Mouse (Mus musculus) midbrain, embryonic 13.5 days (tissue): ENCODE measurements at regions not wholly inside any gene's neighbourhood (a gene's known extent, or its start where the extent isn't known, plus 50 kb on each side); places are given as distances from the start of the nearest gene placed in this dataset.

ENCODE experiments used
- ATAC-seq: fragments of 200-750 bp; cut with Nextera tagmentation; 2 replicates; pipeline ENCODE4 v1.8.0; 2017; ENCODE audit warnings: mild to moderate bottlenecking, moderate TSS enrichment, moderate library complexity
- H3K27ac ChIP-seq: fragments of 300-500 bp; sonication (generic); 2 replicates; pipeline ENCODE4 v1.5.1; 2015; ENCODE audit warnings: inconsistent platforms, mild to moderate bottlenecking, moderate library complexity
- H3K27me3 ChIP-seq: fragments of 300-500 bp; sonication (generic); 2 replicates; pipeline ENCODE4 v1.6.1; 2015; ENCODE audit warnings: mild to moderate bottlenecking, inconsistent platforms
- H3K36me3 ChIP-seq: fragments of 300-500 bp; sonication (generic); 2 replicates; pipeline ENCODE4 v1.6.1; 2015; ENCODE audit warnings: mild to moderate bottlenecking, inconsistent platforms
- H3K4me1 ChIP-seq: fragments of 300-500 bp; sonication (generic); replicated peaks from 2 replicates; pipeline ENCODE4 v1.6.1; 2015; ENCODE audit warnings: inconsistent platforms
- H3K4me2 ChIP-seq: fragments of 300-500 bp; sonication (generic); replicated peaks from 2 replicates; pipeline ENCODE4 v1.6.1; 2015; ENCODE audit warnings: moderate library complexity, mild to moderate bottlenecking, inconsistent platforms
- H3K4me3 ChIP-seq: fragments of 300-500 bp; sonication (generic); replicated peaks from 2 replicates; pipeline ENCODE4 v1.5.1; 2015; ENCODE audit warnings: mild to moderate bottlenecking, inconsistent platforms
- H3K9ac ChIP-seq: fragments of 300-500 bp; sonication (generic); replicated peaks from 2 replicates; pipeline ENCODE4 v1.6.1; 2015; ENCODE audit warnings: mild to moderate bottlenecking, inconsistent platforms
- H3K9me3 ChIP-seq: fragments of 300-500 bp; sonication (generic); 2 replicates; pipeline ENCODE4 v1.6.1; 2016; ENCODE audit warnings: mild to moderate bottlenecking, inconsistent platforms
- WGBS: fragments of 180-500 bp; shearing (Covaris S2); methylation state at CpG from one replicate; pipeline ENCODE4 v1.1.7; 2015; 5-methylcytosine and 5-hydroxymethylcytosine counted together

DNA sequence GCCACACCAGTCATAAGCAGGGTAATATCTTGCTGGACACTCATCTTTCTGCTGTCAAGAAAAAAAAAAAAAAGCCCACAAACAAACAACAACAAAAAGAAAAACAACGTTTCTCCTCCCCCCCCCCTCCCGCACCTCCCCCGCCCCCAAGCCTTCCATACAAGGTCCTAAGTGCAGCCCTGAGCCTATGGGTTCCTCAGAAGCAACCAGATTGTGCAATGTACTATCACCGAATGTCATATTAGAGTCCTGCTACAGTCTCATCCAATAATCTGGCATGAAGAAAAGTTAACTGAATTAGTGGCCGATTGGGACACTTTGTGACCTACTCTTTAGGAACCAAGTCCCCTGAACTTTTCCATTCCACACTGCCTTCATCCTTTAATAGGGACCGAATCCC is 161.5 kb downstream of the Gm10295 start:
- WGBS = 64% methylated on average over 6 of the region's 6 CpGs
- ATAC-seq = no peak
- H3K4me3 ChIP-seq = no peak overlapping the region

DNA sequence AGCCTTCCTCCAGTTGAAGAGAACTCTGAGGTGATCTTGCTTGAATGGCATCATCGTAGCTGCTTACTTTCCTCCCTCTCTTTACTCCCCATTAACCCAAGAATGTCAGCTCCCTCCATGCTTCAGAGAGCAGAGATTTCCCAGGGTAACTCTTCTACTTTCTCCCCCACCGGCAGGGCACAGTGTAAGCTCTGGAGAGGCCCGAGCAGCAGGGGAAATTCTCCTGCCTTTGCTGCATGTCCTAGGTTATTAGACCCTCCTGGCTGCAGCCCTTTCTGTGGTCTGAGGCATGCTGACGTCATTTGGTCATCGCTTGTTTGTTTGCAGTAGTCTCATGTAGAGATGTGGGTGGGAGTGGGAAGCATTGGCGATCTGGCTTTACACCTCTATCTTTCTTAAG is 163.2 kb downstream of the Gm10295 start:
- Histone ChIP-seq H3K4me3 (no peak overlapping the region), H3K36me3 (no peaks in the 10 kb centered on the region), H3K9me3 (no peaks in the 10 kb centered on the region), H3K4me2 (no peak overlapping the region), H3K4me1 (peaks cover 7% of the 10 kb centered on the region; the same call in 1 of the 2 replicates), H3K27me3 (no peaks in the 10 kb centered on the region), H3K9ac (no peak overlapping the region), H3K27ac (no peak overlapping the region)
- ATAC-seq = no peak
- 13% methylated on average over 6 of the region's 6 CpGs for WGBS

More for the DNA sequence above, 161.5 kb downstream of the Gm10295 start:
- Histone ChIP-seq H3K9ac (no peak overlapping the region), H3K9me3 (no peaks in the 10 kb centered on the region), H3K27ac (no peak overlapping the region), H3K36me3 (no peaks in the 10 kb centered on the region), H3K27me3 (no peaks in the 10 kb centered on the region), H3K4me2 (no peak overlapping the region), H3K4me1 (peaks cover 8% of the 10 kb centered on the region; the same call in 1 of the 2 replicates)

DNA sequence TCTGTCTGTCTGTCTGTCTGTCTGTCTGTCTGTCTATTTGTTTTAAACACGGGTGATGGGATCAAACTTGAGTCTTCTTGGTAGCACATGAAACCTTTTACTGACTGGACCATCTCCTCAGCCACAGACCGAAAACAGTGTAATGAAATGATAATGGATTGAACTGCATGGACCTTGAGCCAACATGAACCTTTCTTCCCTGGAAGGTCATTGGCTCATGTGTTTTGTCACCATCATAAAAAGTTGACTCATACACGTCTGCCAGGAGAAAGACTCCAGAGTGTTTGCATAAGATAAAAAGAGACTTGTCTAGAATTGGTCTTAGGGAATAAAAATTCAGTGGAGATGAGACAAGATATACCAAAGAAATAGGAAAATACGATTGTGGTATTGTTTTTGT is 176.4 kb downstream of the Gm10295 start:
- no peaks in the 10 kb centered on the region for H3K36me3 ChIP-seq
- H3K9me3 ChIP-seq = no peaks in the 10 kb centered on the region
- H3K27ac ChIP-seq = no peak overlapping the region
- no peak for ATAC-seq
- H3K27me3 ChIP-seq = no peaks in the 10 kb centered on the region
- WGBS = 83% methylated on average over 4 of the region's 4 CpGs
- H3K4me2 ChIP-seq = no peak overlapping the region
- H3K4me1 ChIP-seq = no peaks in the 10 kb centered on the region
- no peak overlapping the region for H3K4me3 ChIP-seq
- no peak overlapping the region for H3K9ac ChIP-seq

DNA sequence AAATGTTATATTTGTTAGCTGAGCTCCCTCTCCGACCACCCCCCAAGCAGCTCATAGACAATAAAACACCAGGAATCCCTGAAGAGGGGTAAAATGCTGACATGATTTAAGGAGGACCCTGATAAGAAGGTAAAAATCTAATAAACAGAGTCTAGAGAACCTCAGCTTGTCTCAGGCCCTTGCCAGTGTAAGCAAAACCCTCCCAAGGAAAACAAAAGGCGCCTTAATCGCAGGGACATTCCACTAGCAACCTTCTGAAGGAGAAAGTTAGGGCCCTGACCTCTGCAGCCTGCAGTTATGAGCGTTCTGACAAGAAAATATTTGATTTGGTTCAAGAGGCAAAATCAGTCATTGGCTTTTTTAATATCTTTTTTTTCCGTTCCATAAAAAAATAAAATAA is 212.2 kb downstream of the Gm10295 start:
- Histone ChIP-seq H3K36me3 (no peaks in the 10 kb centered on the region), H3K4me2 (no peak overlapping the region), H3K27me3 (no peaks in the 10 kb centered on the region), H3K4me3 (no peak overlapping the region), H3K4me1 (no peaks in the 10 kb centered on the region), H3K27ac (no peak overlapping the region), H3K9ac (no peak overlapping the region), H3K9me3 (no peaks in the 10 kb centered on the region)
- no peak for ATAC-seq
- 73% methylated on average over 5 of the region's 5 CpGs for WGBS

DNA sequence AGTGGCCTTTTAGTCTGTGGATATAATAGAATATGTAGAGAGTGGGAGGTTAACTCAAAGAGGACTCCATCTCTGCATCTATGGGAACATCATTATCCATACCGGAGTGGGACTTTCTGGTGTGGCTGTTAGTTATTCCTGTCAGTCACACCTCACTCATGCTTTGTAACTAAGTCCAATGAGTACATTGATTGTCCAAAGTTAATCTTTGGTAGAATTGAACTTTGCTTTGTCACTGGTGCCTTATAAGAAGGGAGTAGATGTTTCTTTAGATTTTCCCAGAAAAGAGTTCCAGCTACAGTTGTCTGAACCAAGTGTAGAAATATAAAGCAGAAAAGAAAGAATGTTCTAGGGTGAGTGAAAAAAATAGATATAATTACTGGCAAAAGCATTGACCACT is 221.3 kb downstream of the Gm10295 start:
- Histone ChIP-seq H3K27me3 (no peaks in the 10 kb centered on the region), H3K27ac (no peak overlapping the region), H3K9ac (no peak overlapping the region), H3K4me3 (no peak overlapping the region), H3K36me3 (no peaks in the 10 kb centered on the region), H3K9me3 (no peaks in the 10 kb centered on the region), H3K4me2 (no peak overlapping the region), H3K4me1 (no peaks in the 10 kb centered on the region)
- WGBS = 91% methylated on average over 1 of the region's 1 CpGs
- ATAC-seq = no peak

DNA sequence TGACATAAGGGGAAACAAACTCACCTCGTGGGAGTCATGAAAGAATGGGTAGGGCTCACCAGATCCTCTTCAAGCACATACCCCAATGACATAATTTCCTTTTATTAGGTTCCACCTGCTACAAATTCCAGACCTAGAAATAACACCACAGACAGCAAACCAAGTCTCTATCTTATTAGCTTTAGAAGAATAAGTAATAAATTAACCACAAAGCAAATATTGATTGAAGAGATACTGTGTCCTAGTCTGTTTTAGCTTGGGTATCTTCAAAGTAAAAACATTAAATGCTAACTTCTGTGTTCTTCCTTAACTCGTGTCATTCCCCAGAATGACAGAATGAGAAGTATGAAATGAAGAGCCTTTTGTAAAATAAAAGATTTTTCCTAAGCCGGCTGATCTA is 222.4 kb downstream of the Gm10295 start:
- H3K36me3 ChIP-seq = no peaks in the 10 kb centered on the region
- no peak overlapping the region for H3K4me2 ChIP-seq
- H3K4me1 ChIP-seq = no peaks in the 10 kb centered on the region
- H3K4me3 ChIP-seq = no peak overlapping the region
- no peaks in the 10 kb centered on the region for H3K9me3 ChIP-seq
- H3K27me3 ChIP-seq = no peaks in the 10 kb centered on the region
- WGBS = 78% methylated on average over 3 of the region's 3 CpGs
- ATAC-seq = no peak
- H3K27ac ChIP-seq = no peak overlapping the region
- no peak overlapping the region for H3K9ac ChIP-seq

DNA sequence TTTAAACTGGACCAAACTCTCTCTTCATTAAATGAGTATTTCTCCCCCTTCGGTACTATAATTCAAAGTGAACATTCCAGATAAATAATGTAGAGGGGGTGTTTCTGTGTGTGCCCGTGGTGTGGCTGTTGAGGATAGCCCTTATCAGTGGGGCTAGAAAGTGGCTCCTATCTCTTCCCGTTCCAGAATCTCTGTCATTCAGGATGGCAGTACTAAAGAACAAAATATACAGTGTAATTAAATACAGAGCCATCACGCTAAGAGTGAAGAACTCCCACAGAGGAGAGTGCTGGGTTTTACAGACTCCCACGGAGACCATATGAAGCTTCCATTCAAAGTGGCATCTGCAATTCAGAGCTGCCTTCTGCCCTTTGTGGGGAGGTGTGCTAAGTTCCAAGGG is 229.8 kb downstream of the Gm10295 start:
- ATAC-seq = no peak
- Histone ChIP-seq H3K4me1 (no peaks in the 10 kb centered on the region), H3K36me3 (no peaks in the 10 kb centered on the region), H3K4me3 (no peak overlapping the region), H3K9me3 (no peaks in the 10 kb centered on the region), H3K27ac (no peak overlapping the region), H3K9ac (no peak overlapping the region), H3K4me2 (no peak overlapping the region), H3K27me3 (no peaks in the 10 kb centered on the region)
- 49% methylated on average over 5 of the region's 5 CpGs for WGBS

DNA sequence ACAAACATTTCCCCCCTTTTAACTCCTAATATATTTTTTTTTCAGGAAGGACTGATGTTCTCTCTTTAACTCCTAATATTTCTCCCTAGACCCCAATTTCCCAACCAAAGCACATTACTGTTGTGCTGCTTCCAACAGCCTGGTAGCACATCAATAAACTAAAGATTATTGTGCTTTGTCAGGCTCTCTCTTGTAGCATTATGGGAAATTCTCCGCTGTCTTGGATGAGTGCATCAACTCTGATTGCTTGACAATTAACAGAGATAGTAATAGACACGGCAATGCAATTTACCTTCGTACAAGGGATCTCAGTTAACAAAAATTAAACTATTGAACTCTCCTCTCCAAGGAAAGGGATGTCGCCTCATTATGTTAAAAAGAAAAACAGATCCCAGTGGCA is 230.3 kb downstream of the Gm10295 start:
- Histone ChIP-seq H3K9me3 (no peaks in the 10 kb centered on the region), H3K4me3 (no peak overlapping the region), H3K4me1 (no peaks in the 10 kb centered on the region), H3K9ac (no peak overlapping the region), H3K27ac (no peak overlapping the region), H3K36me3 (no peaks in the 10 kb centered on the region), H3K27me3 (no peaks in the 10 kb centered on the region), H3K4me2 (no peak overlapping the region)
- ATAC-seq = no peak
- WGBS = 74% methylated on average over 4 of the region's 4 CpGs

DNA sequence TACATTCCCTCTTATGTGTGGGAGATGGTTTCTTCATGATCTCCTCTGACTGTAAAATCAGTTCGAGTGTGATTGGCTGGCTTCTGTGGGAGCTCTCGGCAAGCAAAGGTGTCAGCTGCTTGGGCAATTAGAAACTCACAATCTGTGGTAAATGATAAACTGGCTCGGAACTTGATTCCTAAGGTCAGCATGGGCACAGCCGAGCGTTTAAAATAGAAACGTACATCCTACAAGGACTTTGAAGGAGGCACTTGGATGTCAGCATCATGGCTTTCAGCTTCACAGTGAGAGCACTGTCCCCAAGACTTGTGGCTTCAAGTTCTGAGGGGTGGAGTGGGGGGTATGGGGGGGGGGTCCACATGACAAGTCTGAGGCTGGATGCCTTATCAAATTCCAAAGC is 231.3 kb downstream of the Gm10295 start:
- no peaks in the 10 kb centered on the region for H3K4me1 ChIP-seq
- H3K27me3 ChIP-seq = no peaks in the 10 kb centered on the region
- no peak overlapping the region for H3K4me3 ChIP-seq
- H3K36me3 ChIP-seq = no peaks in the 10 kb centered on the region
- ATAC-seq = no peak
- no peak overlapping the region for H3K27ac ChIP-seq
- H3K9ac ChIP-seq = no peak overlapping the region
- H3K9me3 ChIP-seq = no peaks in the 10 kb centered on the region
- H3K4me2 ChIP-seq = no peak overlapping the region
- 81% methylated on average over 6 of the region's 6 CpGs for WGBS

DNA sequence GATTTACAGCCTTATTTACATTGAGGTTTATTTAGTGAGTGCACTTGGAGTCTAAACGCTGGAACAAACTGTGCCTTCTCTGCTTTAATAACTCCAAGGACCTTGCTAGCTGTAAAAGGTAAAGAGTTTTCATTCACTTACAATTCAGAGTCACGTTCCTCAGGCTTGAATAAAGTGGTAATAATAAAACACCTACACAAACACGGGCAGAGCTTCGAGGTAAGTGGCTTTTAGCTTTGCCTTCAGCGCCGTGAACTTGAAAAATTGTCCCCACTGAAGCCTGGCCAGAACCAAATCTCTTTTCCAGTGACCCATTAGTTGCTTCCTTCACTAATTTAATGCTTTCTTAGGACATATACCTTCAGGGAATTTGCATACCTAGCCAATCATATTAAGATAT is 244.2 kb downstream of the Gm10295 start:
- WGBS = 87% methylated on average over 6 of the region's 6 CpGs
- Histone ChIP-seq H3K4me1 (no peaks in the 10 kb centered on the region), H3K27ac (no peak overlapping the region), H3K36me3 (no peaks in the 10 kb centered on the region), H3K4me2 (no peak overlapping the region), H3K9ac (no peak overlapping the region), H3K27me3 (no peaks in the 10 kb centered on the region), H3K9me3 (no peaks in the 10 kb centered on the region), H3K4me3 (no peak overlapping the region)
- no peak for ATAC-seq

DNA sequence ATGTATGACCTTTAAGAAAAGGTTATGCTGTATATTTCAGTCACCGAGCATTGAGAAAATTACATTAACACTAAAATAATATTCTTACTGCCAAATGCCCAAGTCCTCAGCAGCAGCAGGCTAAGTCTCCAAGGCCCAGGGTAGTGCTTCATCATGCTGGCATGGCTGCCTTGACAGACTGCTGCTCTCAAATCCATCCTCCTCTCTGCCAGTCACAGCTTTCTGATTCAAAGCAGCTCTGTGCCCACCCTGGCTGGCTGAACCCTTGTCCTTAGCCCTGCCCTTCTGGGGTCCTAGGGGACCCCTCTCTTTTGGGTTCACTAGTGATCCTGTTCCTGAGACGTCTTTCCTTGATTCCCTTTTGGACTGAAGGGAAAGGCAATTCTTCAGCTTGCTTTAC is 251.0 kb downstream of the Gm10295 start:
- Histone ChIP-seq H3K9ac (no peak overlapping the region), H3K4me1 (0 out of 2 replicates have a peak, but pooled peaks cover 3% of the 10 kb centered on the region), H3K27me3 (no peaks in the 10 kb centered on the region), H3K9me3 (no peaks in the 10 kb centered on the region), H3K4me2 (no peak overlapping the region), H3K36me3 (no peaks in the 10 kb centered on the region), H3K27ac (no peak overlapping the region), H3K4me3 (no peak overlapping the region)
- no peak for ATAC-seq
- 86% methylated on average over 2 of the region's 2 CpGs for WGBS

DNA sequence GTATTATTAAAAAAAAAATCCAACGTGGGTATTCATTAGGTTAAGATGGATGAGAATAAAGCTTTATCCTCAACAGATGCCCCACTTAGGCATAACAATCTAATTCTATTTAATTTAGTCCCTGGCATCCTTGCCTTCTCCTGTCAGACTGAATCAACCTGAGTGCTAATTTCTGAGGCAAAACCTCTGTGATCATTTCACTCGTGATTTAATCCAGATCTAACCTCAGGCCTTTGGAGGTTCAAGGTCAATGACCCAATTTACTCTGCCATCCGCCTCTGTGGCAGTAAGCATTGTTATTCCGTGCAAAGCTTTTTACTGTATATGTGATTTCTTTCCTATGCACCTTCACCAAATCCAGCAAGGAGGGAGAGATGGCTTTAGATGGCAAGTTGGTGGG is 253.0 kb downstream of the Gm10295 start:
- H3K9me3 ChIP-seq = no peaks in the 10 kb centered on the region

DNA sequence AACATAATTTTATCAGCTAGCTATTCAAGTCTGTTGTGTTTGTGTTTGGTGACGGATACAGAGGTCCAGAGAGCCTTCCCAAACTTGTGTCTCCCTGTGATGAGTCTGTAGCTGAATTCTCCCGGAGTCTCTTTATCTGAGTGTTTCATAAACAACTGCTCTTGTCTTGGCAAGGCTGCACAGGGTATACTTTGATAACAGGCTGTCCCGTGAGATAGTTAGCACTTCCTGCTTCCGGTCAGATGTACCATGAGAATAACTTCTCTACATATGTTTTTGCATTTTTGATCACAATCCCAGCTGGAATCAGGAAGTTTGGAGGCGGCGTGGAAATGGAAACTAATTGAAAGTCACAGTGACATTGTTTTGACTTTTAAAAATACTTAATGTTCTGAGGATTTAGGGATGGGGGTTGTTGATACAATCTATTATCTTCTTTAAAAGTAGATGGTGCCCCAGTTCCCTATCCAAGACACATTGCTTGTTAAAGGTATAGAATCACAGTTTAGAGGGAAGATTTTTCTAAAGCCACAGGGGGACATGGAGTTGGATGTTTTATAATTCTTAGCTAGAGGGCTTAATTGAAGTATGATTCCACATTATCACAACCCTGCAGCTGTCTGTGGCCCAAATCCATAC is 257.9 kb downstream of the Gm10295 start:
- no peaks in the 10 kb centered on the region for H3K9me3 ChIP-seq
- H3K4me2 ChIP-seq = no peak overlapping the region
- no peak for ATAC-seq
- H3K36me3 ChIP-seq = no peaks in the 10 kb centered on the region
- H3K27me3 ChIP-seq = no peaks in the 10 kb centered on the region
- no peak overlapping the region for H3K4me3 ChIP-seq
- WGBS = 86% methylated on average over 6 of the region's 6 CpGs
- H3K4me1 ChIP-seq = 0 out of 2 replicates have a peak, but pooled peaks cover 2% of the 10 kb centered on the region
- no peak overlapping the region for H3K9ac ChIP-seq
- H3K27ac ChIP-seq = no peak overlapping the region

More for the DNA sequence above, 253.0 kb downstream of the Gm10295 start:
- H3K27ac ChIP-seq = no peak overlapping the region
- no peaks in the 10 kb centered on the region for H3K27me3 ChIP-seq
- no peak for ATAC-seq
- no peaks in the 10 kb centered on the region for H3K36me3 ChIP-seq
- 0 out of 2 replicates have a peak, but pooled peaks cover 3% of the 10 kb centered on the region for H3K4me1 ChIP-seq
- H3K4me2 ChIP-seq = no peak overlapping the region
- 42% methylated on average over 4 of the region's 4 CpGs for WGBS
- no peak overlapping the region for H3K4me3 ChIP-seq
- H3K9ac ChIP-seq = no peak overlapping the region
